Mouse (Mus musculus): ENCODE data around the gene Trub1. TPM values are rescaled to one million over a fixed set of nuclear protein-coding genes. Genes with fewer than 3 reads are reported as not detected.

Gene Trub1
- polyA plus RNA-seq (2014; fragmentation: Nextera tagmentation; extraction: Ambion mirVana) = 12.3 and 14.9 TPM in 2 replicates

DNA sequence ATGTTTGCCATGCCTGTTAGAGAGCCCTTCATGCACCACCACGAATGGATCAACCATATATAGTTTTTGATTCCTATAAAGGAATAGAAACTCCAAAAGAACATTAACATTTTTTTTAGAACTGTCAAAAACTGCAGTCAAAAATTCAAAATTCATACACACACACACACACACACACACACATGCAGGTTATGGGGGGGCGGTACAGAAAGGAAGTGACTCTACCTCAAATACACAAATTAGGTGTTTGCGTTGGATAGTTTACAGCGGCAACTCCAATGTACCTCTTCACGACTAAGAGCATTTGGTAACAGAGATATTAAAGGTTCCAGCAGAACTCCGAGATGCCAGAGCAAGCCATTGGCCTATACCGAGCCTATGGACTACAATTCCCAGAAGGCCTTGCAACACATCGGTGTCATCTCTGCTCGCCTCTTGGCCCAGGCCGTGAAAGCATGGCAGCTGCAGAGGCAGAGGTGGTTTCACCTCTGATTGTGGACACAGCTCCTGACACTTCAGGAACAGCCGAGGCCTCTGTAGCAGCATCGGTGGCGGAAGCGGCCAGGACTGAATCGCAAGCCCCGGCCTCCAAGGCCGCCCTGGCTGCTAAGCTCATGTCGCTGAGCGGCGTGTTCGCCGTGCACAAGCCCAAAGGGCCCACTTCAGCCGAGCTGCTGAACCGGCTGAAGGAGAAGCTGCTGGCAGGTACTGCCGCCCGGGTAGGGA is at the start of gene Trub1:
TSS of gene Trub1 (plus strand) at position 421 of the 726 bp plus-strand sequence.
- Histone ChIP-seq H3K9ac (replicated peaks; ENCODE audit: low read depth, low read length) (peak within 1 kb of the TSS; percentile 66), H3K27ac (ENCODE audit: low read depth, low read length) (peak within 1 kb of the TSS; percentile 56; the same call in 1 of the 2 replicates), H3K9me3 (ENCODE audit: control insufficient read depth, low read length) (no peaks in the 10 kb centered on the region), H3K4me3 (ENCODE audit: low read depth, low read length) (peak within 1 kb of the TSS; percentile 65), H3K27me3 (ENCODE audit: control insufficient read depth, insufficient read depth, low read length) (no peaks in the 10 kb centered on the region), H3K4me1 (ENCODE audit: control insufficient read depth, insufficient read depth, low read length) (0 out of 2 replicates have a peak, but pooled peaks cover 4% of the 10 kb centered on the region), H3K36me3 (ENCODE audit: control insufficient read depth, insufficient read depth, low read length) (no peaks in the 10 kb centered on the region), H3K4me2 (ENCODE audit: low read depth, low read length) (peak within 1 kb of the TSS; percentile 70)
- 4% methylated on average over 26 of the region's 26 CpGs for WGBS
- ATAC-seq (ENCODE audit: low read depth) = peak; percentile 99

GRCm38 (mm10) chr19:57403700-57404501 is 48.8 kb upstream of the Trub1 start:
- H3K27me3 ChIP-seq (ENCODE audit: control insufficient read depth, insufficient read depth, low read length) = no peaks in the 10 kb centered on the region
- H3K9ac ChIP-seq (replicated peaks; ENCODE audit: low read depth, low read length) = no peak overlapping the region
- H3K4me3 ChIP-seq (ENCODE audit: low read depth, low read length) = no peak overlapping the region
- no peaks in the 10 kb centered on the region for H3K36me3 ChIP-seq (ENCODE audit: control insufficient read depth, insufficient read depth, low read length)
- H3K4me1 ChIP-seq (ENCODE audit: control insufficient read depth, insufficient read depth, low read length) = no peaks in the 10 kb centered on the region
- H3K9me3 ChIP-seq (ENCODE audit: control insufficient read depth, low read length) = no peaks in the 10 kb centered on the region
- peak; percentile 46; the same call in 1 of the 2 replicates for ATAC-seq (ENCODE audit: low read depth)
- H3K27ac ChIP-seq (ENCODE audit: low read depth, low read length) = no peak overlapping the region
- H3K4me2 ChIP-seq (ENCODE audit: low read depth, low read length) = no peak overlapping the region
- WGBS = 9% methylated on average over 24 of the region's 24 CpGs

GRCm38 (mm10) chr19:57404502-57404848 is 48.2 kb upstream of the Trub1 start:
- no peaks in the 10 kb centered on the region for H3K9me3 ChIP-seq (ENCODE audit: control insufficient read depth, low read length)
- ATAC-seq (ENCODE audit: low read depth) = no peak; the same call in 1 of the 2 replicates
- H3K9ac ChIP-seq (replicated peaks; ENCODE audit: low read depth, low read length) = no peak overlapping the region
- H3K27ac ChIP-seq (ENCODE audit: low read depth, low read length) = no peak overlapping the region
- H3K4me2 ChIP-seq (ENCODE audit: low read depth, low read length) = no peak overlapping the region
- 14% methylated on average over 9 of the region's 9 CpGs for WGBS
- no peaks in the 10 kb centered on the region for H3K27me3 ChIP-seq (ENCODE audit: control insufficient read depth, insufficient read depth, low read length)
- H3K4me3 ChIP-seq (ENCODE audit: low read depth, low read length) = no peak overlapping the region
- H3K36me3 ChIP-seq (ENCODE audit: control insufficient read depth, insufficient read depth, low read length) = no peaks in the 10 kb centered on the region
- H3K4me1 ChIP-seq (ENCODE audit: control insufficient read depth, insufficient read depth, low read length) = no peaks in the 10 kb centered on the region

DNA sequence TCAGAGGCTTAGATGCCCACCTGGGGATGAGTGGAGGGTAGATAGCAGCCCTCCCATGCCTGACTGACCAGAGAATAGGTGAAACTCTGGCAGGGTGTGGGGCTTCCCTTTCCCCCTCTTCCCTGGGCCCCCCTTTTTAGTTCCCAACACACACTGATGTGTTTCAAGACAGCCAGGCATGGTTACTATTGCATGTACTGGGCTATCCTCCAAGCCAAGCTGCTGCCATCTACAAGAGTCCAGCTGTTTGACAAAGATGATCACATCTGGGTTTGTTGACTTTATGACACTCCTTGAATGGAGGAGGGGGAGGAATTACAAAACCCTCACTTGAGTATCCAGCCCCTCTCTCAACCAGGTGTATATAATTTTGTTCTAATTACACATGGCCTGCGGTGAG is 44.8 kb upstream of the Trub1 start:
- no peaks in the 10 kb centered on the region for H3K9me3 ChIP-seq (ENCODE audit: control insufficient read depth, low read length)
- no peak overlapping the region for H3K4me2 ChIP-seq (ENCODE audit: low read depth, low read length)
- H3K27me3 ChIP-seq (ENCODE audit: control insufficient read depth, insufficient read depth, low read length) = no peaks in the 10 kb centered on the region
- H3K9ac ChIP-seq (replicated peaks; ENCODE audit: low read depth, low read length) = no peak overlapping the region
- peaks cover 3% of the 10 kb centered on the region; the same call in 1 of the 2 replicates for H3K4me1 ChIP-seq (ENCODE audit: control insufficient read depth, insufficient read depth, low read length)
- H3K27ac ChIP-seq (ENCODE audit: low read depth, low read length) = no peak overlapping the region
- H3K4me3 ChIP-seq (ENCODE audit: low read depth, low read length) = no peak overlapping the region
- no peaks in the 10 kb centered on the region for H3K36me3 ChIP-seq (ENCODE audit: control insufficient read depth, insufficient read depth, low read length)
- no peak for ATAC-seq (ENCODE audit: low read depth)
- WGBS = 96% methylated on average over 1 of the region's 1 CpGs

GRCm38 (mm10) chr19:57411375-57412196 is 41.1 kb upstream of the Trub1 start:
- H3K4me3 ChIP-seq (ENCODE audit: low read depth, low read length) = no peak overlapping the region
- no peaks in the 10 kb centered on the region for H3K9me3 ChIP-seq (ENCODE audit: control insufficient read depth, low read length)
- WGBS = 18% methylated on average over 29 of the region's 29 CpGs
- 0 out of 2 replicates have a peak overlapping the region, but pooled peaks have one; percentile 26 for H3K9ac ChIP-seq (replicated peaks; ENCODE audit: low read depth, low read length)
- ATAC-seq (ENCODE audit: low read depth) = peak; percentile 78
- peak overlapping the region; percentile 65 for H3K27ac ChIP-seq (ENCODE audit: low read depth, low read length)
- H3K4me1 ChIP-seq (ENCODE audit: control insufficient read depth, insufficient read depth, low read length) = peaks cover 3% of the 10 kb centered on the region; the same call in 1 of the 2 replicates
- no peaks in the 10 kb centered on the region for H3K36me3 ChIP-seq (ENCODE audit: control insufficient read depth, insufficient read depth, low read length)
- H3K27me3 ChIP-seq (ENCODE audit: control insufficient read depth, insufficient read depth, low read length) = no peaks in the 10 kb centered on the region
- H3K4me2 ChIP-seq (ENCODE audit: low read depth, low read length) = peak overlapping the region; percentile 8; the same call in 1 of the 2 replicates

- no peak overlapping the region for H3K9ac ChIP-seq (replicated peaks; ENCODE audit: low read depth, low read length)
- 93% methylated on average over 3 of the region's 3 CpGs for WGBS
Measured at GRCm38 (mm10) chr19:57413170-57413569, 39.5 kb upstream of the Trub1 start.

DNA sequence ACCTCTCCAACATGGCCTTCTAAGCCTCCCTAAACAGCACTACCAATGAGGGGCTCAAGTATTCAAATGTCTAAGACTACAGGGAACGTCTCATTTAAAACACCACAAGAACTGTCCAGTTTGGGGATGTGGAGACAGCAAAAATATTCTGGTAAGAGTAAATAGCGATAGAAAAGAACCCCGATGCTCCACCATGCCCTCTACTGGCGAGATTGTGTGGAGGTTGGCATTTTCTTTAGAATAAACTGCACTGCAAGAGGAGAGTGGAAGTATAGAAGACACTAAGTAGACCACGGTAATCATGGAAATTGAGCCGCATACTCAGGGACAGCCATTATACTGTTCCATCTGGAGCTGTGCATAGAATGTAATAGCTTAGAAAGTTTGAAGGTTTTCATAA is 38.8 kb upstream of the Trub1 start:
- H3K27me3 ChIP-seq (ENCODE audit: control insufficient read depth, insufficient read depth, low read length) = no peaks in the 10 kb centered on the region
- no peaks in the 10 kb centered on the region for H3K36me3 ChIP-seq (ENCODE audit: control insufficient read depth, insufficient read depth, low read length)
- no peaks in the 10 kb centered on the region for H3K9me3 ChIP-seq (ENCODE audit: control insufficient read depth, low read length)
- H3K9ac ChIP-seq (replicated peaks; ENCODE audit: low read depth, low read length) = no peak overlapping the region
- H3K4me2 ChIP-seq (ENCODE audit: low read depth, low read length) = no peak overlapping the region
- 82% methylated on average over 6 of the region's 6 CpGs for WGBS
- no peak overlapping the region for H3K27ac ChIP-seq (ENCODE audit: low read depth, low read length)
- no peak overlapping the region for H3K4me3 ChIP-seq (ENCODE audit: low read depth, low read length)
- H3K4me1 ChIP-seq (ENCODE audit: control insufficient read depth, insufficient read depth, low read length) = peaks cover 3% of the 10 kb centered on the region; the same call in 1 of the 2 replicates
- no peak for ATAC-seq (ENCODE audit: low read depth)

More at GRCm38 (mm10) chr19:57413170-57413569, 39.5 kb upstream of the Trub1 start:
- peaks cover 3% of the 10 kb centered on the region; the same call in 1 of the 2 replicates for H3K4me1 ChIP-seq (ENCODE audit: control insufficient read depth, insufficient read depth, low read length)
- H3K27ac ChIP-seq (ENCODE audit: low read depth, low read length) = no peak overlapping the region
- H3K36me3 ChIP-seq (ENCODE audit: control insufficient read depth, insufficient read depth, low read length) = no peaks in the 10 kb centered on the region
- H3K4me2 ChIP-seq (ENCODE audit: low read depth, low read length) = no peak overlapping the region
- no peaks in the 10 kb centered on the region for H3K9me3 ChIP-seq (ENCODE audit: control insufficient read depth, low read length)
- ATAC-seq (ENCODE audit: low read depth) = no peak
- no peaks in the 10 kb centered on the region for H3K27me3 ChIP-seq (ENCODE audit: control insufficient read depth, insufficient read depth, low read length)
- H3K4me3 ChIP-seq (ENCODE audit: low read depth, low read length) = no peak overlapping the region

GRCm38 (mm10) chr19:57415031-57415807 is 37.5 kb upstream of the Trub1 start:
- Histone ChIP-seq H3K4me3 (ENCODE audit: low read depth, low read length) (no peak overlapping the region), H3K4me1 (ENCODE audit: control insufficient read depth, insufficient read depth, low read length) (peaks cover 3% of the 10 kb centered on the region; the same call in 1 of the 2 replicates), H3K36me3 (ENCODE audit: control insufficient read depth, insufficient read depth, low read length) (no peaks in the 10 kb centered on the region), H3K27me3 (ENCODE audit: control insufficient read depth, insufficient read depth, low read length) (no peaks in the 10 kb centered on the region), H3K9ac (replicated peaks; ENCODE audit: low read depth, low read length) (no peak overlapping the region), H3K9me3 (ENCODE audit: control insufficient read depth, low read length) (no peaks in the 10 kb centered on the region), H3K27ac (ENCODE audit: low read depth, low read length) (no peak overlapping the region), H3K4me2 (ENCODE audit: low read depth, low read length) (no peak overlapping the region)
- no peak for ATAC-seq (ENCODE audit: low read depth)
- 90% methylated on average over 8 of the region's 8 CpGs for WGBS

Data from neural tube, embryonic 14.5 days (tissue).